Mouse (Mus musculus) myocyte (in vitro differentiated cells): ENCODE data around the gene Rbm12b1.
"Not testable (repeated sequence)": the region's sequence is repeated elsewhere in the genome, so short reads cannot be mapped to it uniquely, and the experiment has no call there.

Experiments
- E2F4 ChIP-seq: IDR thresholded peaks from one replicate; pipeline ENCODE4 v1.6.1; 2011; ENCODE audit warnings: mild to moderate bottlenecking, control low read depth, moderate library complexity; ENCODE audit not compliant: insufficient read depth
- MAX ChIP-seq: IDR thresholded peaks from one replicate; pipeline ENCODE4 v1.6.1; 2011; ENCODE audit warnings: low read depth, mild to moderate bottlenecking, control low read depth
- MYOD1 ChIP-seq, 3 experiments: IDR thresholded peaks; one replicate each; pipeline ENCODE4 v1.6.1; 2011; ENCODE audit warnings: control low read depth in 2 of 3, low read depth in 2 of 3, mild to moderate bottlenecking in 2 of 3, moderate library complexity in 1 of 3; ENCODE audit not compliant: insufficient read length in 2 of 3, control insufficient read depth in 1 of 3
- POLR2A ChIP-seq: IDR thresholded peaks from one replicate; pipeline ENCODE4 v1.6.1; 2011; ENCODE audit warnings: low read depth, mild to moderate bottlenecking, control low read depth, moderate library complexity; ENCODE audit not compliant: insufficient read length
- POLR2AphosphoS2 ChIP-seq: IDR thresholded peaks from one replicate; pipeline ENCODE4 v1.6.1; 2011; ENCODE audit warnings: low read depth, control low read depth; ENCODE audit not compliant: insufficient read length
- USF1 ChIP-seq: IDR thresholded peaks from one replicate; pipeline ENCODE4 v1.6.1; 2011; ENCODE audit warnings: low read depth, mild to moderate bottlenecking, control low read depth, moderate library complexity

DNA sequence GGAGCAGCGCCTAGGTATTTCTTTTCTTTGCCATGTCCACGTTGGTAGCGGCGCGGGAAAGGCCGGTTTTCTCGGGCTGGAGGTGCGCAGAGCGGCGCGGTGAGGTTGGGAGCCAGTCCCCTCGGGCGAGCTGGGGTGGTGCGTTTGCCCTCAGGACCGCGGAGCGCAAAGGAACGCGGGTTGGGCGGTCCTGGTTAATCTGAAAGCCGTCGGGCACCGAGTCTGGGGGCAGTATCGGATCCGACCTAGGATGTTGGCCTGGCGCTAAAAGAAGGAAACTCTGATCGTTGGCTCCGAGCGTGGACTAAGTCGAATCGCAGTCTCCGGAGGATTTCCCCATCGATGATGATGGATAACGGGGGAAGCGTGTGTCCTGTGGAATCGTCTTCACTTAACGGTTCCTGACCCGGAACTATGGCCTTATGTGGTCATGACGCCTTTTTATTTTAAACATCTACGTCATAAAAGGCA, 563 bp downstream of the Rbm12b1 start:
- TF ChIP-seq POLR2AphosphoS2; USF1; POLR2A; MAX; E2F4; MYOD1 (IDR thresholded peaks at IDR 0.05; ENCODE audit: control insufficient read depth in 1 of 3, insufficient read length in 2 of 3, low read depth in 2 of 3): not testable (repeated sequence)
